Mouse (Mus musculus) activated CD4-positive, CD25-positive, alpha-beta regulatory T cell (primary cell): ENCODE data around the gene Awat1. TPM values are rescaled to one million over a fixed set of nuclear protein-coding genes. Genes with fewer than 3 reads are reported as not detected.

Experiments used
- polyA plus RNA-seq, 2 experiments: library from polyadenylated mRNA; unstranded; fragments of 100-300 nt; shearing (Covaris generic); gene quantifications; one replicate each; pipeline ENCODE4 v1.2.1; 2017

The Awat1 gene
- under 1 TPM in 1 of 2 experiments, not detected in 1; 0.12 TPM for polyA plus RNA-seq

DNA sequence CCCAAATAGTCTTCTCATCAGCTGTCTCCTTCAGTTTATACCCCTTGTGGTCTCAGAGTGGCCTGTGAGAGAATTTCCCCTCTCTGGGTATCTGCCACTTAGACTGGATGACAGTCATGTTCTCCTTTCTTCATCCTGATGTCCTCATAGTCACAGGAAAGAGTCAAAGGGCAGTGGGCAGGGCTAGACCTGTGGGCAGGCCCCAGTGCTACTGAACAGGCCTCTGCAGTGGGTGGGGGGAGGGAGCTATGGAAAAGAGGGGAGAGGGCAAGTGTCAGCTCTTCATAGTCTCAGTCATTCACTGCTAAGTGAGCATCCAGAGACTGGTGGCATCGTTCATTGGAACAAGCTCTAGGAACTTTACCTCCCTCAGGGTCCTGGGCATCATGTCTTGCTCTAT, at the start of gene Awat1:
Gene Awat1 (plus strand): TSS at position 301 of the 400 bp plus-strand sequence.

DNA sequence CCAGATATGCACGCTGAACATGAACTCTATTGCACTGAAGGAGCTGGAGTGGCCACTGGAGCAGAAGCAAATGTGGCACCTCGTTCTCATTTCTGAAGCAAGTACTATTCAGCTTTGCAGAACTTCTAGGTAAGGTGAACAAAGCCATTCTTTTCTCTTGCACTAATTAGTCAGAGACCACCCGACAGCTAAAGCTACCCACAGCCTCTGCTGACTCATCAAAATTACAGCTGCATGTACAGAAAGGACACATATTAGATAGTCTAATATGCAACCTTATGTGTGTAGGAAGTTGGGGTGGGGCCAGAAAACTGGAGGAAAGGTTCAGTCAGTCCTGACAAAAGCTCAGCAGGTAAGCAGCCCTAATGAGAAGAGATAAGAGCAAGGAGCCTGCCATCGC, 47.6 kb upstream of the Awat1 start, which contains the start of gene Dgat2l6:
Gene Dgat2l6 (plus strand): TSS at position 368 of the 400 bp plus-strand sequence.

DNA sequence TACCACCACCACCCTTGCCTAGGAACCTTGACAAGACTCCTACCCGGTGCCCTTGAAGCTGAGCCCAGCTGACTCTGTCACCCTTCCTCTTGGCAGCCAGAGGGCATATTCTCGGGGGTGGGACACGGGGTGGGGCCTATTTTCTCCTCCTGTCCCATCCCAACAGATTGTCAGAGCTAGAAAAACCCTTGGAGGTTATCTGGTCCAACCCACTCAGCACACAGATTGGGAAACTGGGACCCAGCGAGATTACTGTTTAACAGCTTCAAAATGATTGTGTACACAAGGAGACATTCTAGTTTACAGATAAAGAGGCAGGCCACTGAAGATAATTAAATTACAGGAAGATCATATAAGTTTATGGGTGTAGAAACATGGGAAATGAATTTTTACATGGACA, 22.7 kb downstream of the Awat1 start, which contains the start of gene P2ry4:
Gene P2ry4 (minus strand): TSS at position 79 of the 400 bp plus-strand sequence.

DNA sequence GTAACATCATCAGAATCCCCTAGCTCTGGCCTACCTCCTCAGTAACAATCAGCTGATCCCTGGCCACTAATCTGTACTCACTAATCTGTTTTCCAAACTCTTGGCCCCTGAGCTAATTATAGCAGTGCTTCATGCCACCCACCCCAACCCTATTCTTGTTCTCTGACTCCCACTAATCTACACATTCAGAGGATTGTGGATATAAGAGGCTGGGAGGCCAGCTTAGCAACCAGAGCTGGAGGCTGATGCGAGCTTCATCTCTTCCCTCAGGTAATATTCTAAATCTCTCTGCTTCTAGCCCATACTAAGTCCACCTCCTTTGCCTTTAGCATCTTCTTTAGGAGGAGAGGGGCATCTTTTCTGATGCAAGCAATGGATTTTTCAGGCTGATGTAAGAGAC, 33.3 kb downstream of the Awat1 start, which contains the start of gene Arr3:
Gene Arr3 (plus strand): TSS at position 184 of the 400 bp plus-strand sequence.

DNA sequence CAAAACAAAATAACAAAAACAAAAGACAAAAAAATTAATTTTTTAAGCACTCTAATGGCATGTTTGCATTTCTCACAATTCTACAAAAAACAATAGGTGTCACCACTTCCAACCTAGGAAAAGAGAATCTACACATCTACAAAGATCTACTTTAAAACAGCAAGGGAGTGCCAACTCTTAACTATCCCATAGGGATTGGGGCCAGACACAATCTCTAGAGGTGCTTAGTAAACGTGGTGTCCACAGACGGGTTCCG, 53.4 kb downstream of the Awat1 start, which contains the start of gene Kif4:
Gene Kif4 (plus strand): TSS at position 192 of the 256 bp plus-strand sequence.

DNA sequence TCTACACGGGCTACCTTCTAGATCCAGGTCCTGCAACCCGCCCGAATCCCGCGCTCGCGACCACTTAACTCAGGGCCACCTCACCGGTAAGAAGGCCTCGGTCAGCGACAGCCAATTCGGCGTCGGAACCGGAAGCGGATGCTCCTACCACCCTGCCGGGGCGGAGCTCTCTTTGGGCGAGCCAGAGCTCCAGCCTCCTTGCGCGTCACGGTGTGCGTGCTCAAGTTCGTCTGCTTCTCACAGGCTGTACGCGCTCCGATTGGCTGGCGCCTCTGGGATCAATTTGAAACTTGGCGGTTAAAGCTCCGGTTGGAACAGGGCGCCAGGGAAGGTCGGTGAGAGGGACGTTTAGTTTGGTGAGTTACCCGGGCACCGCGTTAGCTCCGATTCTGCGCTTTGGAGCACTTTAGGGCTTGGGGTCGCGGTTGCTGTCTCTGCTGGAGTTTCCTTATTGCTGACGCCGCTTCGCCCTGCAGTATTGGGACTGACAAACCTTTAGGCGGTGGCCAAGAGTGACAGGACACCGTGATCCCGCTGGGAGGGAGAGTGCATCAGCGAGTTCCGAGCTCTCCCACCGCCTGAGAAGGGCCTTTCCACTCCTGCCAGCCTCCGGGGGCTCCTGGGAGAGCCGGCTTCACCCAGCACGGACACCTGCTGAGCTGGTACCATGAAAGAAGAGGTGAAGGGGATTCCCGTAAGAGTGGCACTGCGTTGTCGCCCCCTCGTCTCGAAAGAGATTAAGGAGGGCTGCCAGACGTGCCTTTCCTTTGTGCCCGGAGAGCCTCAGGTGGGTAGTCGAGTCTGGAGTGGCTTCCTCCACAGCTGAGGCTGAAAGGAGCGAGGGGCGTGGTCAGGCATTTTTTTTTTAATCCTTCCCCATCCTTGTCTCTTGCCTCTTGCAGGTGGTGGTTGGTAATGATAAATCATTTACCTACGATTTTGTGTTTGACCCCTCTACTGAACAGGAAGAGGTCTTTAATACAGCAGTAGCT, 54.0 kb downstream of the Awat1 start, which contains the start of gene Pdzd11:
Gene Pdzd11 (minus strand): TSS at position 767 of the 992 bp plus-strand sequence.

Other genes starting within 250 kb of the Awat1 start
- gene Otud6a, start 143.2 kb upstream of the Awat1 start, polyA plus RNA-seq: not detected
- under 1 TPM; 0.25 to 0.29 TPM for gene Awat2, start 129.5 kb upstream of the Awat1 start, polyA plus RNA-seq
- gene Igbp1, start 78.0 kb upstream of the Awat1 start, polyA plus RNA-seq: 10 to 100 TPM; 38.6 to 46.2 TPM
- under 1 TPM; 0.07 to 0.08 TPM for gene Dgat2l6, start 47.4 kb upstream of the Awat1 start, polyA plus RNA-seq
- gene P2ry4, start 22.6 kb downstream of the Awat1 start, polyA plus RNA-seq: under 1 TPM in 1 of 2 experiments, not detected in 1; 0.25 TPM
- not detected for gene Arr3, start 33.2 kb downstream of the Awat1 start, polyA plus RNA-seq
- gene Kif4, start 53.5 kb downstream of the Awat1 start, polyA plus RNA-seq: 1 to 10 TPM; 5.9 to 6.9 TPM
- 10 to 100 TPM; 52.3 to 60.7 TPM for gene Pdzd11, start 54.3 kb downstream of the Awat1 start, polyA plus RNA-seq
- not detected for gene Gdpd2, start 157.6 kb downstream of the Awat1 start, polyA plus RNA-seq
- 1 to 10 TPM; 5.7 to 8.0 TPM for gene Dlg3, start 195.5 kb downstream of the Awat1 start, polyA plus RNA-seq